Mouse (Mus musculus) thymus, adult 2 months (tissue): ENCODE measurements around the gene Bpifa3.

ENCODE experiments used
- CTCF ChIP-seq: fragments of 200-500 bp; IDR thresholded peaks from 2 replicates; pipeline ENCODE4 v1.5.1; 2012; ENCODE audit warnings: mild to moderate bottlenecking, control low read depth, low read length, moderate library complexity, borderline replicate concordance; ENCODE audit not compliant: control insufficient read depth, poor library complexity, insufficient read depth; ENCODE audit errors: extremely low read depth
- POLR2A ChIP-seq: fragments of 200-500 bp; IDR thresholded peaks from 2 replicates; pipeline ENCODE4 v1.6.1; 2012; ENCODE audit warnings: mild to moderate bottlenecking, low read length, control low read depth, moderate library complexity; ENCODE audit not compliant: control insufficient read depth, poor library complexity, insufficient read depth; ENCODE audit errors: extremely low read depth

DNA sequence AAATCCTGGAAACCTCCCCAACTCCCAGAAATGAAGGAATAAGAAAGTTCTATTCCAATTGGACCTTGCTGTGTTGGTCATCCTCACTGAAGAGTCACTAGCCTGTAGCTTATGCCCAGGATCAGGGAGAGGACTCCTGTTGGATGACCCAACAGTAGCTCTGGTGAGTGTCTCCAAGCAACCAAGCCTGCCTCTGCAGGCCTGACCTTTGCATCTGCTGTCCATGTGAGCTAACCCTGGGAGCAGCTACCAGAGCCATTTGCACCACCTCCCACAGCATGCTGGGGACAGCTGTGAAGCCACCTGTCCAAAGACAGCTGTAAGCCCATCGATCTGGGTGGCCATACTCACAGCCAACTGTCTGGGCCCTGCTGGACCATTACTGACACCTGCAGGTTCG lies at the start of gene Bpifa3:
- TF ChIP-seq POLR2A (no peak), CTCF (no peak)
